Mouse (Mus musculus): Measurements from ENCODE around the gene Cdh18.
"Not testable (repeated sequence)": the region's sequence is repeated elsewhere in the genome, so short reads cannot be mapped to it uniquely, and the experiment has no call there.

The Cdh18 gene

GRCm38 (mm10) chr15:22548711-22549271, at the start of gene Cdh18:
TSS of gene Cdh18 (plus strand) at chr15:22549022.
- DNase-seq = no peak

- no peak for DNase-seq
Observed at GRCm38 (mm10) chr15:22511271-22511670, 37.6 kb upstream of the Cdh18 start.

DNA sequence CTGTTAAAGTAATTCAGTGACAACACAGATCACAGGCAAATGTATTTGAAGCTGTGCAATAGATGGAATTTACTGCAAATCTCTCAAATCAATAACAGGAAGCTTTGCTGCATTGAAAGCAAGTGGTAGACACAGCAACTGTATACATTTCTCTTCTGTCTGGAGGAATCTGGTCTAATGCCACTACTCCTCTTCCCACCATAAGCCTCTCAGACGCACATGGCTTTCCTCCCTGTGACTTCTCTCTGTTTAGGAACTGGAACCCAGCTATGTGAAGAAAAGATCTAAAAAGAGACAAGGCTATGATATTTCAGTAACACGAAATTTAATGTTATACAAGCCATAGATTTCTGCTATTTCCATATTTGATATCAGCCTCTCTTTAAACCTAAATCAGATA, 13.0 kb upstream of the Cdh18 start:
- no peak for DNase-seq

GRCm38 (mm10) chr15:22577974-22578616, 29.3 kb downstream of the Cdh18 start:
- DNase-seq = no peak

DNA sequence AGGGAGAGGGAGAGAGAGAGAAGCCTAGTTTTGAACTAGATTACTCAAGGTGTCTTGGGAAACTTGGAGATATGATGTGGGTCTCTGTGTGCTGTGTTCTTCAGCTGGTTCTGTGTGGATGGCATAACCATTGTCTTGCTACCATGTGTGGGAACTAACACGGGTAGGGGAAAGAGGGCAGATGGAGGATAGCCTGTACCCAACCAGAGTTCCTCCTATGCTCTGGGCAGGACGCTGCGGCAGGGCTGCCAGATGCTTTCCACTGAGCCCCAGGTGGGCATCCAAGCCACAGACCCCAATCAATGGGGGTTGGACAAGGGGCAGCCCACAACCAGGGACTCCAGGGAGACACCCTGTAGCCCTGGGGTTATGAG, 29.8 kb downstream of the Cdh18 start:
- DNase-seq = no peak

DNA sequence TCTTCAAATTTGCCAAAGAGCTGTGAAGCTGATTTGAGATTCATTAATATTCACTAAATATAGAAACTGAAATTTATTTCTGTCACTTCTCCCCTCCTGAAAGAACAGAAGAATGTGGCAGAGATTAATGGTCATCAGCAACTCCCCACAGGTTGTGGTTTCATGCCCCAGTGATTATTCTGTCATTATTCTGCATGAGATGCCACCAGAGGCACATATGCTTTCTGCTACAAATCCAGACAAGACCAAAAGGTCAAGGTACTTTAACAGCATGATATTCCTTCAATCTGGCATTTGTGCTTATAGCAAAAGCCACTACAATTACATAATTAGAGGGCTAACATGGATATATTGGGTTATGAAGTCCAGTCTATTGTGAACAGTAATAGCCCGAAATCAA, 35.8 kb downstream of the Cdh18 start:
- DNase-seq = no peak

GRCm38 (mm10) chr15:22716376-22716775, 167.6 kb downstream of the Cdh18 start:
- DNase-seq = no peak

DNA sequence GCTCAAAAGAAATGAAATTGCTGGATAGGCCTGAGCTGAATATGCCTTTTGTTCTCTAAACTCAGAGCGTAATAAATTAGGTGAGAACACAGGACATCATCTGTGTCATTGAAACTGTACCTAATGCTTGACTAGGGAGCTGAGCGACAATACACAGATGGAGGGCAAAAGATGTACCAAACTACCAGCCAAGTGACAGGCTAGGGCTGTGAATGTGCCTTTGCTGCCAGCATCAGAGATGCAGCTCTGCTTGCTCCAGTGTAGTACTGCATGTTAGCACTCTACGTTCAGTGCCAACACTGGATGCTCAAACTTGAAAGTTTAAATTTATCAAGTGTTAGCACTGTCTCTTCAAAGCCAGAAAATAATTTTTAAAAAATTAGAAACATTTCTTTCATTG, 168.9 kb downstream of the Cdh18 start:
- peak; percentile 43 for DNase-seq

DNA sequence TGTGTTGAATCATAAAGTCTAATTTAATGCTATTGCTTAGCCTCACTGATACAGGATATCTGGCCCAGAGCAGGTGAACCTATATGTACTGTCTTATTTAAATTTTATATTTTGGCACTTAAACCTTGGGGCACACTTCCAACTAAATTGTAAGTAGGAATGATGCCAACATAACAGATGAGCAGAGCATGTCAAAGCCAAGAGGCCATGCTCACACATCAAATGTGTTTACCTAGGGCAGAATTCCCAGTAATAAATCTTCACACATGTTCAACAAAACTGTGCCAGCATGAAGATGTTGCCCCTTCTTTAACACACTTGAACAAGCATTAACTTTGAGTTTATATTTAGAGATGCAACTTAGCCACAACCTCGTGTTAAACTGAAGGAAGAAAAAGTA, 177.8 kb downstream of the Cdh18 start:
- no peak for DNase-seq

DNA sequence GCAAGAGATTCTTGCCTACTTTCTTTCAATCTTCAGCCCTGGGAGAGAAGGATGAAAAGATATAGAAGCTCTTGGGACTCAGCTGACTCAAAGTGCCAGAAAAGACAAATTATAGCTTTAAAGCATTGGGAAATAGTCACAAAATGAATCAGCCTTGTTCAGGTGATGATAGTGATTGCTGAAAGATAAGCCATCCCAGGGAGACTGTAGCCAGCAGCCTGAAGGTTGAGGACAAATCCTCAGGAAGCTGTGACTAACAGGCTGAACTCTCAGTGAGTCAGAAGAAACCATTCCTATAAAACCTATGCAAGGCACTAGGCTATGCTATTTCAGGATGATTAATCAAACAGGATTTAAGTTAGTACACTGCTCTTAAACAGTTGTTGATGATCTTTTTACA, 184.2 kb downstream of the Cdh18 start:
- no peak for DNase-seq

- no peak for DNase-seq
Observed at GRCm38 (mm10) chr15:22736165-22736564, 187.3 kb downstream of the Cdh18 start.

GRCm38 (mm10) chr15:22761257-22761656, 212.4 kb downstream of the Cdh18 start:
- DNase-seq = not testable (repeated sequence)

DNA sequence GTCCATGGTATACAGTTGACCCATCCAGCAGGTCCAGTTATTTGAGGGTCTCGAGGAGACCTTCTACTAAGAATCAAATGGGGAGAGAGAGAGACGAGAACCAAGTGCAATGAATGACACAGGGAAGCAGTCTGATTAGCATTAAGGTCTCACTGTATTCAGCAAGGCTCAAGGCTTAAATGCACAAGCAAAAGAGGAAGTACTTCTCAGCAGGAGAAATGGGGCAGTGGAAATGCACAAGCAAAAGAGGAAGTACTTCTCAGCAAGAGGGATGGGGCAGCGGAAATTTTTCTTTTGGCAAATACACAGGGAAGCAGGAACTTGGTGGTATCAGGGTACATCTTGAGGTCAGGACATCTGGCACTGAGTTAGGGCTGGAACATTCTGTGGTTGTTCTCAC, 217.8 kb downstream of the Cdh18 start:
- DNase-seq = not testable (repeated sequence)

GRCm38 (mm10) chr15:22776346-22776745, 227.5 kb downstream of the Cdh18 start:
- no peak for DNase-seq

DNA sequence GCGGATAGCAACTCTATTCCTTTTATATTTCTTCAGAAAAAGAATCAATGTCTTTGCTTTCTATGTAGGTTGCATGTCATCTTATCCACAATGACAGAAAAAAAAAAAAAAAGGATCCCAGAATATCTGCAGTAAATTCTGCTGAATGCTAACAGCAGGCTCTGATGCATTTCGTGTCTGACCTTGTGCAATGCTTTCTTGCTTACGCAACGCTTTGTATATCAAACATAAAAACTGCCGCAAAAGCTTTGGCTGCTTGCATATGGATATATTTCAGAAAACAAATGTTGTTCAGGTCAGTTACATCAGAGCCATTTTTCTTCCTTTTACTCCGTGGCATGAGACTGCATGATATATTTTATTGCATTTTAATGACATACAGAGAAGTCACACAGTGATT, 240.9 kb downstream of the Cdh18 start:
- DNase-seq = no peak

DNA sequence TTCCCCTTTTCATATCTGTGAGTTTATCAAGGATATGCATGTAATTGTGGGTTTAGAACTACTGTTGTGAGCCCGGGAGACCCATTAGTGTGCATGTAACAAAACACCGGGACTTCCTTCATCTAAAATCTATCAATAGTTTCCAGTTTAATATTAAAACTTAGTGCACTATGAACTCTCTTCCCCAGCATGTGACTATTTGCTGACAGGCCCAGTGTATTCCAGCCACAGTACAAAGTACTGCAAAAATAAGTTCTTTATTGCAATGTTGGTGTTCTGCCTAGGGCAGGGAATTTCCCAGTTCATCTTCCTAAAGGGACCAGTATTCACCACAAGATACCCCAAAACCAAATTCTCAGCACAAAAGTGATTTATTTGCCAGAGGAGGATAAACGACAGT, 243.0 kb downstream of the Cdh18 start:
- DNase-seq = no peak

- DNase-seq = no peak
Observed at GRCm38 (mm10) chr15:22833127-22833526, 284.3 kb downstream of the Cdh18 start.

- DNase-seq = no peak
Observed at GRCm38 (mm10) chr15:22837173-22837572, 288.4 kb downstream of the Cdh18 start.

DNA sequence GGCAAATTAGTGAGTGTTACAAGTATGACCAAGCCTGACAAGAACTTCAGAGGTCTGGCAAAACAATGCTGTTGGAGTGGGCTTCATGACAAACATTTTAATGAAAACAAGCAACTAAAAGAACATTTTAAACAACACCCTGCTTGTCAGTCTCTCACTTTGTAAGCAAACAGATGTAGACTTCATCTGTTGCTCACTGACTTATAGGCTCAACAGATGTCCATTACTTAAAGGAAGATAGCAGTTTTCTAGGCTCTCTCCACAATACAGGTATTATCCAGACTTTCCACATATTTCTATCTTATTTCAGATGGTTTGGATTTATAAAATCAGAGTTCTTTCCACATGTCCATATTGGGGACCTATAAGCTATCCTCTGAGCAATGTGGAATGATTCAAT, 308.9 kb downstream of the Cdh18 start:
- no peak for DNase-seq

GRCm38 (mm10) chr15:22870679-22871078, 321.9 kb downstream of the Cdh18 start:
- no peak for DNase-seq

GRCm38 (mm10) chr15:22897724-22898123, 348.9 kb downstream of the Cdh18 start:
- DNase-seq = no peak

GRCm38 (mm10) chr15:22898208-22898607, 349.4 kb downstream of the Cdh18 start:
- DNase-seq = no peak

- peak; percentile 84 for DNase-seq
Observed at GRCm38 (mm10) chr15:22914444-22914843, 365.6 kb downstream of the Cdh18 start.

- no peak for DNase-seq
Observed at GRCm38 (mm10) chr15:22934293-22934692, 385.5 kb downstream of the Cdh18 start.

DNA sequence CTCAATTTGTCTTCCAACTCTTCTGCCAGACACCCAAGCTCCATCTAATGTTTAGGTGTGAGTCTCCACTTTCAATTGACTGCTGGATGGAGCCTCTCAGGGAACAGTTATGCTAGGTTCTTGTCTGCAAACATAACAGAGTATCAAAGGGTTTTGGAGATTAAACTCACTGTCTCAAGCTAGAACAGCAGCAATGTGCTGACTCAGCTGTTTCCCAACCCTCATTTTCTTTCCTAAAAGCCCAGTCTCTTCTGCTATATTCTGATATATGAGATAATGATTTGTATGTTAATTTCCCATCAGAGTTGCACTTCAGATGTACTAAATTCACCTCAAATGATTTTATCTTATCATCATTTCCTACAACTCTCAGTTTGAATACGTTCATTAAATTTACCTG, 398.4 kb downstream of the Cdh18 start:
- no peak for DNase-seq
